Mouse (Mus musculus): ENCODE measurements at regions not wholly inside any gene's neighbourhood (a gene's known extent, or its start where the extent isn't known, plus 50 kb on each side); places are given as distances from the start of the nearest gene placed in this dataset.

- DNase-seq = no peak
- no peak for TF ChIP-seq CTCF (IDR thresholded peaks at IDR 0.05)
- intact Hi-C loops (cut with DNase I) = no loop called here
- Histone ChIP-seq H3K4me3 (no peak overlapping the region), H3K27ac (no peak overlapping the region)
Observed at GRCm38 (mm10) chr13:28662316-28662752, 291.2 kb downstream of the Sox4 start.

GRCm38 (mm10) chr13:28660151-28660550 lies 293.4 kb downstream of the Sox4 start:
- no peak overlapping the region for H3K27ac ChIP-seq
- DNase-seq = no peak
- TF ChIP-seq CTCF (IDR thresholded peaks at IDR 0.05) = no peak
- intact Hi-C loops (cut with DNase I) = no loop called here
- H3K4me3 ChIP-seq = no peak overlapping the region

- intact Hi-C loops (cut with DNase I) = no loop called here
- no peak for TF ChIP-seq CTCF (IDR thresholded peaks at IDR 0.05)
- no peak for DNase-seq
- H3K4me3 ChIP-seq = no peak overlapping the region
- H3K27ac ChIP-seq = no peak overlapping the region
Observed at GRCm38 (mm10) chr13:28658652-28659051, 294.9 kb downstream of the Sox4 start.

GRCm38 (mm10) chr13:28654883-28655282 lies 298.6 kb downstream of the Sox4 start:
- intact Hi-C loops (cut with DNase I) = no loop called here
- no peak overlapping the region for H3K4me3 ChIP-seq
- H3K27ac ChIP-seq = no peak overlapping the region
- DNase-seq = no peak
- no peak for TF ChIP-seq CTCF (IDR thresholded peaks at IDR 0.05)

- Histone ChIP-seq H3K27ac (no peak overlapping the region), H3K4me3 (no peak overlapping the region)
- intact Hi-C loops (cut with DNase I) = no loop called here
- TF ChIP-seq CTCF (IDR thresholded peaks at IDR 0.05) = no peak
- no peak for DNase-seq
Observed at GRCm38 (mm10) chr13:28653362-28653761, 300.2 kb downstream of the Sox4 start.

GRCm38 (mm10) chr13:28651810-28652209 lies 301.7 kb downstream of the Sox4 start:
- no peak overlapping the region for H3K4me3 ChIP-seq
- intact Hi-C loops (cut with DNase I) = no loop called here
- no peak overlapping the region for H3K27ac ChIP-seq
- TF ChIP-seq CTCF (IDR thresholded peaks at IDR 0.05) = no peak
- peak; percentile 48 for DNase-seq

- intact Hi-C loops (cut with DNase I) = no loop called here
- no peak for TF ChIP-seq CTCF (IDR thresholded peaks at IDR 0.05)
- DNase-seq = no peak
- H3K4me3 ChIP-seq = no peak overlapping the region
- no peak overlapping the region for H3K27ac ChIP-seq
Observed at GRCm38 (mm10) chr13:28645881-28646280, 307.6 kb downstream of the Sox4 start.

GRCm38 (mm10) chr13:28644846-28645574 lies 308.5 kb downstream of the Sox4 start:
- TF ChIP-seq CTCF (IDR thresholded peaks at IDR 0.05) = no peak
- no peak for DNase-seq
- intact Hi-C loops (cut with DNase I) = no loop called here
- no peak overlapping the region for H3K27ac ChIP-seq
- no peak overlapping the region for H3K4me3 ChIP-seq

GRCm38 (mm10) chr13:28640826-28641225 lies 312.7 kb downstream of the Sox4 start:
- DNase-seq = no peak
- no peak overlapping the region for H3K27ac ChIP-seq
- H3K4me3 ChIP-seq = no peak overlapping the region
- intact Hi-C loops (cut with DNase I) = no loop called here
- TF ChIP-seq CTCF (IDR thresholded peaks at IDR 0.05) = no peak

- Histone ChIP-seq H3K4me3 (no peak overlapping the region), H3K27ac (no peak overlapping the region)
- DNase-seq = no peak
- intact Hi-C loops (cut with DNase I) = no loop called here
- no peak for TF ChIP-seq CTCF (IDR thresholded peaks at IDR 0.05)
Observed at GRCm38 (mm10) chr13:28635230-28635950, 318.1 kb downstream of the Sox4 start.

- TF ChIP-seq CTCF (IDR thresholded peaks at IDR 0.05) = no peak
- Histone ChIP-seq H3K27ac (no peak overlapping the region), H3K4me3 (no peak overlapping the region)
- intact Hi-C loops (cut with DNase I) = no loop called here
- no peak for DNase-seq
Observed at GRCm38 (mm10) chr13:28633541-28634041, 319.9 kb downstream of the Sox4 start.

- peak; percentile 61 for DNase-seq
- Histone ChIP-seq H3K27ac (peak overlapping the region; percentile 80), H3K4me3 (peak overlapping the region; percentile 48)
- no peak for TF ChIP-seq CTCF (IDR thresholded peaks at IDR 0.05)
- intact Hi-C loops (cut with DNase I) = loop anchor here (5.0 kb wide), 1 partner anchor 323 kb away; the partner anchor contains the start of gene Sox4
Observed at GRCm38 (mm10) chr13:28629431-28630331, 323.8 kb downstream of the Sox4 start.
